Mouse (Mus musculus) adrenal gland, postnatal 10 days (tissue): Measurements from ENCODE around the gene Wnk2. TPM values are rescaled to one million over a fixed set of nuclear protein-coding genes. Genes with fewer than 3 reads are reported as not detected.

ENCODE experiments used
- DNase-seq: peaks from one replicate; pipeline ENCODE4 v3.0.0; 2021; ENCODE audit warnings: mixed read lengths
- total RNA-seq, 2 experiments: library from RNA; stranded (reverse); gene quantifications; 2 replicates each; pipeline ENCODE4 v1.2.3; 2021

Wnk2 gene
- total RNA-seq, 2 experiments from 2014 or later = 4.1 to 8.3 TPM

- DNase-seq = no peak
Measured at GRCm38 (mm10) chr13:49036928-49037574, 110.8 kb downstream of the Wnk2 start.

- no peak for DNase-seq
Measured at GRCm38 (mm10) chr13:49036436-49036835, 111.4 kb downstream of the Wnk2 start.

- DNase-seq = no peak
Measured at GRCm38 (mm10) chr13:49031029-49031428, 116.8 kb downstream of the Wnk2 start.

- no peak for DNase-seq
Measured at GRCm38 (mm10) chr13:49028757-49029539, 118.9 kb downstream of the Wnk2 start.

GRCm38 (mm10) chr13:49027057-49027456 lies 120.8 kb downstream of the Wnk2 start:
- DNase-seq = no peak

GRCm38 (mm10) chr13:49025521-49025920 lies 122.3 kb downstream of the Wnk2 start:
- no peak for DNase-seq

- no peak for DNase-seq
Measured at GRCm38 (mm10) chr13:49024763-49025162, 123.1 kb downstream of the Wnk2 start.

GRCm38 (mm10) chr13:49021693-49022092 lies 126.1 kb downstream of the Wnk2 start:
- DNase-seq = peak; percentile 65

- DNase-seq = no peak
Measured at GRCm38 (mm10) chr13:49020152-49020551, 127.7 kb downstream of the Wnk2 start.

GRCm38 (mm10) chr13:49017375-49017774 lies 130.4 kb downstream of the Wnk2 start:
- no peak for DNase-seq

- DNase-seq = peak; percentile 70
Measured at GRCm38 (mm10) chr13:49016311-49016761, 131.5 kb downstream of the Wnk2 start.

GRCm38 (mm10) chr13:49015366-49016306 lies 132.2 kb downstream of the Wnk2 start:
- peak; percentile 21 for DNase-seq

GRCm38 (mm10) chr13:49013206-49013794 lies 134.5 kb downstream of the Wnk2 start:
- no peak for DNase-seq

GRCm38 (mm10) chr13:49001691-49002090 lies 146.1 kb downstream of the Wnk2 start:
- DNase-seq = peak; percentile 78

- DNase-seq = peak; percentile 76
Measured at GRCm38 (mm10) chr13:48998591-48998990, 149.2 kb downstream of the Wnk2 start.

GRCm38 (mm10) chr13:48996731-48997130 lies 151.1 kb downstream of the Wnk2 start:
- DNase-seq = no peak

- no peak for DNase-seq
Measured at GRCm38 (mm10) chr13:48994903-48995302, 152.9 kb downstream of the Wnk2 start.

- no peak for DNase-seq
Measured at GRCm38 (mm10) chr13:48992914-48993313, 154.9 kb downstream of the Wnk2 start.

- DNase-seq = no peak
Measured at GRCm38 (mm10) chr13:48990138-48990537, 157.7 kb downstream of the Wnk2 start.
